Mouse (Mus musculus) embryonic facial prominence, embryonic 10.5 days (tissue): ENCODE data around the gene Tmem269. TPM values are rescaled to one million over a fixed set of nuclear protein-coding genes. Genes with fewer than 3 reads are reported as not detected.

Experiments used
- DNase-seq: peaks from one replicate; pipeline ENCODE4 v3.0.0-alpha.2; 2017; ENCODE audit warnings: low spot score
- H3K27ac ChIP-seq: fragments of 300-500 bp; sonication (generic); replicated peaks from 2 replicates; pipeline ENCODE4 v1.5.1; 2016; ENCODE audit warnings: mild to moderate bottlenecking
- H3K27me3 ChIP-seq: fragments of 300-500 bp; sonication (generic); replicated peaks from 2 replicates; pipeline ENCODE4 v1.6.1; 2016; ENCODE audit warnings: low read depth, mild to moderate bottlenecking; ENCODE audit not compliant: poor library complexity, severe bottlenecking
- H3K36me3 ChIP-seq: fragments of 300-500 bp; sonication (generic); replicated peaks from 2 replicates; pipeline ENCODE4 v1.6.1; 2016; ENCODE audit warnings: mild to moderate bottlenecking, moderate library complexity
- H3K4me1 ChIP-seq: fragments of 300-500 bp; sonication (generic); 2 replicates; pipeline ENCODE4 v1.6.1; 2016
- H3K4me3 ChIP-seq: fragments of 300-500 bp; sonication (generic); 2 replicates; pipeline ENCODE4 v1.5.1; 2016; ENCODE audit warnings: mild to moderate bottlenecking, moderate library complexity
- H3K9me3 ChIP-seq: fragments of 300-500 bp; sonication (generic); 2 replicates; pipeline ENCODE4 v1.6.1; 2016; ENCODE audit warnings: mild to moderate bottlenecking
- WGBS: fragments of 180-500 bp; shearing (Covaris S2); methylation state at CpG from one replicate; pipeline ENCODE4 v1.1.7; 2016; 5-methylcytosine and 5-hydroxymethylcytosine counted together
- polyA plus RNA-seq: library from polyadenylated mRNA; unstranded; fragments of >200 nt; fragmentation: Nextera tagmentation; extraction: Ambion mirVana; gene quantifications from 2 replicates; pipeline ENCODE4 v1.2.1, GENCODE M21; 2016

Tmem269 gene
- polyA plus RNA-seq, 1 experiment from 2014 or later = 0.25 TPM

- no peaks in the 10 kb centered on the region for H3K27me3 ChIP-seq
Observed at GRCm38 (mm10) chr4:119190618-119191017, 27.4 kb downstream of the Tmem269 start.

GRCm38 (mm10) chr4:119189864-119190263, 28.2 kb downstream of the Tmem269 start, which contains the start of gene Ermap:
Gene Ermap (minus strand): TSS chr4:119190011.
- WGBS = 77% methylated on average over 6 of the region's 6 CpGs
- Histone ChIP-seq H3K36me3 (no peaks in the 10 kb centered on the region), H3K27ac (no peak within 1 kb of the TSS), H3K27me3 (no peaks in the 10 kb centered on the region), H3K4me3 (no peak within 1 kb of the TSS), H3K9me3 (no peaks in the 10 kb centered on the region), H3K4me1 (no peaks in the 10 kb centered on the region)
- no peak for DNase-seq

More at GRCm38 (mm10) chr4:119190618-119191017, 27.4 kb downstream of the Tmem269 start:
- Histone ChIP-seq H3K36me3 (no peaks in the 10 kb centered on the region), H3K27ac (no peak overlapping the region), H3K9me3 (no peaks in the 10 kb centered on the region), H3K4me3 (no peak overlapping the region), H3K4me1 (peaks cover 6% of the 10 kb centered on the region; the same call in 1 of the 2 replicates)
- DNase-seq = no peak
- WGBS = 89% methylated on average over 8 of the region's 8 CpGs

GRCm38 (mm10) chr4:119189392-119189791, 28.6 kb downstream of the Tmem269 start:
- no peaks in the 10 kb centered on the region for H3K36me3 ChIP-seq
- no peak for DNase-seq
- no peak overlapping the region for H3K27ac ChIP-seq
- no peaks in the 10 kb centered on the region for H3K9me3 ChIP-seq
- no peak overlapping the region for H3K4me3 ChIP-seq
- no peaks in the 10 kb centered on the region for H3K4me1 ChIP-seq
- H3K27me3 ChIP-seq = no peaks in the 10 kb centered on the region
- 85% methylated on average over 6 of the region's 6 CpGs for WGBS

- H3K36me3 ChIP-seq = no peaks in the 10 kb centered on the region
- H3K4me1 ChIP-seq = no peaks in the 10 kb centered on the region
- H3K9me3 ChIP-seq = no peaks in the 10 kb centered on the region
- 56% methylated on average over 11 of the region's 11 CpGs for WGBS
- DNase-seq = no peak
- no peak overlapping the region for H3K27ac ChIP-seq
- peak overlapping the region; percentile 18; the same call in 1 of the 2 replicates for H3K4me3 ChIP-seq
- H3K27me3 ChIP-seq = no peaks in the 10 kb centered on the region
Observed at GRCm38 (mm10) chr4:119188060-119188785, 29.8 kb downstream of the Tmem269 start.

GRCm38 (mm10) chr4:119185771-119186170, 32.2 kb downstream of the Tmem269 start:
- Histone ChIP-seq H3K9me3 (no peaks in the 10 kb centered on the region), H3K27me3 (no peaks in the 10 kb centered on the region; the same call in 1 of the 2 replicates), H3K27ac (no peak overlapping the region), H3K36me3 (no peaks in the 10 kb centered on the region), H3K4me3 (no peak overlapping the region), H3K4me1 (no peaks in the 10 kb centered on the region)
- no peak for DNase-seq
- 86% methylated on average over 4 of the region's 4 CpGs for WGBS

DNA sequence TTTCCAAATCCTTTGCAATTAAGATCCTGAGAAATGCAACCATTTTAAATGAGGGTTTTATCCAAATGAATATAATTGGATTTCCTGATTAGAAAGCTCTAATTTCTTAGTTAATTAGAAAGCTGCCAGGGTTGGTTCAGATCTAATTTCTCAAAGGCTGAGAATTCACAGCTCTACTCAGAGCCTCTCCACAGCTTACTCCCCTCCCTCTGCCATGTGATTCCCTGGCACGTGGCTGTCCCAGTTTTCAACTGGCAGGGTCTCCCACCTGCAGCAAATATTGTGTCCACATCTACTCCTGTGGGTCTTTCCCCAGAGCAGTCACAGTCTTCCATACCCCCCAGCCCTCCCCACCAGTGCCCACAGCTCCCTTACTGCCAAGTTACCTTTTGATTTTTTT, 34.5 kb downstream of the Tmem269 start:
- 50% methylated on average over 1 of the region's 1 CpGs for WGBS
- Histone ChIP-seq H3K36me3 (no peaks in the 10 kb centered on the region), H3K27me3 (no peaks in the 10 kb centered on the region; the same call in 1 of the 2 replicates), H3K4me3 (no peak overlapping the region), H3K27ac (no peak overlapping the region), H3K9me3 (no peaks in the 10 kb centered on the region), H3K4me1 (no peaks in the 10 kb centered on the region)
- no peak for DNase-seq

DNA sequence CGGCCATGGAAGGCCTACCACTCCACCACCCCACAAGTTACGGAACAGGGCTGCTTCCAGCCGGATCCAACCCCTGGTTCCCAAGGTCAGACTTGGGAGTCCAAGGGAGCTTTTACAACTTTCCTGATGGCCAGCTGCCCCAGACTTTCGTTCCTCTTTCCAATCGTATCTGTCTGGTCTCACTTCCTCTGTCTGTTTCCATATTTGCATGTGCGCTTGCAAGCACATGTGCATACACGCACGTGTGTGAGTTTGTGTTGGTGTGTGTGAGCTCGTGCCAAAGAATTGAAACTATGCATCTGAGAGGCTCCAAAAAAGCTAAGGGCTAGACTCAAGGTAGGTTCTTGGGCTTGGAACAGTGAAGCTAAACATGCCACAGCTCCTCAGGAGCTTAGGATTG, 36.6 kb downstream of the Tmem269 start:
- Histone ChIP-seq H3K9me3 (no peaks in the 10 kb centered on the region), H3K27ac (no peak overlapping the region), H3K4me3 (no peak overlapping the region), H3K36me3 (no peaks in the 10 kb centered on the region), H3K4me1 (no peaks in the 10 kb centered on the region), H3K27me3 (no peaks in the 10 kb centered on the region; the same call in 1 of the 2 replicates)
- DNase-seq = no peak
- WGBS = 88% methylated on average over 9 of the region's 9 CpGs

GRCm38 (mm10) chr4:119180133-119180707, 37.8 kb downstream of the Tmem269 start:
- Histone ChIP-seq H3K36me3 (no peaks in the 10 kb centered on the region), H3K27ac (no peak overlapping the region), H3K27me3 (no peaks in the 10 kb centered on the region; the same call in 1 of the 2 replicates), H3K4me1 (no peaks in the 10 kb centered on the region), H3K4me3 (no peak overlapping the region), H3K9me3 (no peaks in the 10 kb centered on the region)
- 61% methylated on average over 4 of the region's 4 CpGs for WGBS
- no peak for DNase-seq

DNA sequence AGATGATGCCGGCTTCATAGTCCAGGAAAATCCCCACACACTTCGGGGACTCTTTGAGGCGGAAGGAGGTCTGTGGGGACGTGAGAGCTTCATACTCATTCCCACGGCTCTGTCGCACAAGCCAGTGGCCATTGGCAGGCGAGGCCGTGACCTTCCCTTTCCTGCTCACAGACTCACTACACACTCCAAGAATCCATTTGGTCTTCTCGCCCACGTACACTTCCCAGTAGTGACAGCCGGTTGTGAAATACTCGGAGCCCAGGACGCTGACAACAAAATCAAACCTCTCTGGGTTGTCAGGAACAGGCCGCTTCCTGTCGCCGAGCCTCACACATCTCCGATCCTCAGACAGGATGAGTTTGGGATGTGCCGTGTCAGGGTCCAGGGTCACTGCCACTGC, 39.7 kb downstream of the Tmem269 start:
- H3K27me3 ChIP-seq = no peaks in the 10 kb centered on the region; the same call in 1 of the 2 replicates
- H3K27ac ChIP-seq = no peak overlapping the region
- H3K9me3 ChIP-seq = no peaks in the 10 kb centered on the region
- peaks cover under 1% of the 10 kb centered on the region; the same call in 1 of the 2 replicates for H3K4me1 ChIP-seq
- no peaks in the 10 kb centered on the region for H3K36me3 ChIP-seq
- no peak overlapping the region for H3K4me3 ChIP-seq
- DNase-seq = no peak
- 72% methylated on average over 18 of the region's 18 CpGs for WGBS

DNA sequence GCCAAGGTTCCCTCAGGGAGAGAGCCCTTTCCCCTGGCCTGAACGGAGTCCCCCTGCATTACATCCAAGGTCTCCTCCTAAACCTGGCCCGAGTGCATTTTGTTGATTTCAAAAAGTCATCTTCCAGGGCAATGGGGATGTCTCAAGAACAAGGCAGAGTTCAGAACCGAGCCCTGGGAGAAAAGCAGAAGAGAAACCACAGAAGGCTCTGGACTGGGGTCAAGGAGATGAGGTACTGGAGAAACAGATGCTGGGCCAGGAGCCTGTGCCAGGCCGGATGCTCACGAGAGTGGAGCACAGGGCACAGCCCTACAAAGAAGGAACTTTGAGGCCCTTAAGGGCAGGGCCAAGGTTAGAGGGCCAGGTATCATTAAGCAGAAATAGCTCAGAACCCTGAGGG, 40.3 kb downstream of the Tmem269 start:
- Histone ChIP-seq H3K9me3 (no peaks in the 10 kb centered on the region), H3K4me1 (peaks cover 7% of the 10 kb centered on the region), H3K36me3 (no peaks in the 10 kb centered on the region), H3K27me3 (no peaks in the 10 kb centered on the region; the same call in 1 of the 2 replicates), H3K4me3 (no peak overlapping the region), H3K27ac (no peak overlapping the region)
- DNase-seq = no peak
- WGBS = 78% methylated on average over 5 of the region's 5 CpGs

- Histone ChIP-seq H3K27me3 (no peaks in the 10 kb centered on the region), H3K4me1 (peaks cover 12% of the 10 kb centered on the region), H3K27ac (peak within 1 kb of the TSS; percentile 89), H3K9me3 (no peaks in the 10 kb centered on the region), H3K4me3 (peak within 1 kb of the TSS; percentile 80), H3K36me3 (peaks cover 33% of the 10 kb centered on the region)
- DNase-seq = peak; percentile 94
- under 1% methylated on average over 40 of the region's 40 CpGs for WGBS
Observed at GRCm38 (mm10) chr4:119173851-119174453, 44.1 kb downstream of the Tmem269 start, which contains the start of gene Zfp691. Gene Zfp691 (minus strand): TSS chr4:119174195.

DNA sequence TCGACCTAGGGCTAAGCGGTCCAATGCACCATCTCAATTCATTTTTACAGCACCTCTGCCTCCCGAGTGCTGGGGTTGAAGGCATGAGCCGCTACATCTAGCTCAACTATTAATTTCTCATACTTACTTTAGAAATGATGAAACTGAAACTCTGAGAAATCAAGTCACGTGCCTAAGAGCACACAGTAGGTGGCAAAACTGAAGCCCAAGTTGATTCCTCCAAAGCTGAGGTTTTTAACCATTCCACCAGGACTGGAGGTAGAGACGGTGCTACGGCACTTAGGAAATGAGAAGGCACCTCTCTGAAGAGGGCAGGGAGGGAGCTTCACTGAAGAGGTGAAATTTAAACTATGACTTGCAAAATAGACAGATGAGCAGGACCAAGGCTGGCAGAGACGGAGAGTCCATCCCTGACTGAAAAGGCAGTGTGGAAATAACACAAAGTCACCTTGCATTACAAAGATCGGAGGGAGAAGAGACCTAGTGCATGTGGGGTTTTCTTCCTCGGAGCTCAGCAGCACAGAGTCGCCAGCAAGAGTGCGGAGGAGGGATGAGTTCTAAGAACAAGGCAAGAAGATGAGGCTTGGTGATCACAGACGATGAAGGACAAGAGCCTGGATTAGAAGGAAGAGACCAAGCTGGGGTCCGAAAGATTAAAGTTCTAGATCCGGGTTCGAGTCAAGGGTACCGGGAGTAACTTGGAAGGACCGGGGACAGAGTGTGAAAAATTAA, 44.9 kb downstream of the Tmem269 start:
- WGBS = 49% methylated on average over 18 of the region's 18 CpGs
- no peak for DNase-seq
- peak overlapping the region; percentile 89 for H3K27ac ChIP-seq

More for the DNA sequence above, 44.9 kb downstream of the Tmem269 start:
- H3K9me3 ChIP-seq = no peaks in the 10 kb centered on the region
- H3K4me3 ChIP-seq = peak overlapping the region; percentile 80
- H3K36me3 ChIP-seq = peaks cover 42% of the 10 kb centered on the region
- peaks cover 12% of the 10 kb centered on the region for H3K4me1 ChIP-seq
- no peaks in the 10 kb centered on the region for H3K27me3 ChIP-seq
